Mouse (Mus musculus): ENCODE measurements around the gene Prlh. TPM values are rescaled to one million over a fixed set of nuclear protein-coding genes. Genes with fewer than 3 reads are reported as not detected.
A peak's percentile ranks its signal among the peaks of the same experiment; 100 is the strongest.

The Prlh gene
- polyA plus RNA-seq, 1 experiment from 2014 or later: not detected

DNA sequence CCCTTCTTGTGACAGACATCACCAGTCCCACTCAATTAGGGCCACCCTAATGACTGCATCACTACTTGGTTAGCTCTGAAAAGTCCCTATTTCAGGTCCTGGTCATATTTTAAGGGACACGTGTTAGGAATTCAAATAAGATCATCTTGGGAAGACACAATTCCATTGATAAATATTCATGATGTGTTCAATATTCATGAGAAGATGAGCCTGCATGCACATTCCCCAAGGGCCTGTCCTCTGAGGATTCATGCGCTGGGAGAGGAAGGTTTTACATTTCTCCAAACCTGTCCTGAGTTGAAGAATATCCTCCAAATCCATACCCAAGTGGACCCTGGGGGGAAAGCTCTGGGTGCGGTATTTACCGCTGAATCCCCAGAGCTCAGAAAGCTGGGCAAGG lies 23.1 kb downstream of the Prlh start:
- Histone ChIP-seq H3K4me1 (ENCODE audit: control insufficient read depth, insufficient read depth, low read length) (peaks cover 34% of the 10 kb centered on the region), H3K9ac (ENCODE audit: low read depth, low read length) (no peak overlapping the region), H3K4me2 (no peak overlapping the region), H3K36me3 (ENCODE audit: control insufficient read depth, insufficient read depth, low read length) (no peaks in the 10 kb centered on the region), H3K27ac (ENCODE audit: low read depth, low read length) (no peak overlapping the region), H3K9me3 (replicated peaks; ENCODE audit: control insufficient read depth, low read length) (no peaks in the 10 kb centered on the region), H3K27me3 (ENCODE audit: control insufficient read depth, insufficient read depth, low read length) (no peaks in the 10 kb centered on the region), H3K4me3 (ENCODE audit: low read depth, low read length) (no peak overlapping the region)
- no peak for ATAC-seq (replicated peaks; ENCODE audit: insufficient number of reproducible peaks, low FRiP score, low TSS enrichment)
- 82% methylated on average over 4 of the region's 4 CpGs for WGBS (ENCODE audit: insufficient replicate concordance)

DNA sequence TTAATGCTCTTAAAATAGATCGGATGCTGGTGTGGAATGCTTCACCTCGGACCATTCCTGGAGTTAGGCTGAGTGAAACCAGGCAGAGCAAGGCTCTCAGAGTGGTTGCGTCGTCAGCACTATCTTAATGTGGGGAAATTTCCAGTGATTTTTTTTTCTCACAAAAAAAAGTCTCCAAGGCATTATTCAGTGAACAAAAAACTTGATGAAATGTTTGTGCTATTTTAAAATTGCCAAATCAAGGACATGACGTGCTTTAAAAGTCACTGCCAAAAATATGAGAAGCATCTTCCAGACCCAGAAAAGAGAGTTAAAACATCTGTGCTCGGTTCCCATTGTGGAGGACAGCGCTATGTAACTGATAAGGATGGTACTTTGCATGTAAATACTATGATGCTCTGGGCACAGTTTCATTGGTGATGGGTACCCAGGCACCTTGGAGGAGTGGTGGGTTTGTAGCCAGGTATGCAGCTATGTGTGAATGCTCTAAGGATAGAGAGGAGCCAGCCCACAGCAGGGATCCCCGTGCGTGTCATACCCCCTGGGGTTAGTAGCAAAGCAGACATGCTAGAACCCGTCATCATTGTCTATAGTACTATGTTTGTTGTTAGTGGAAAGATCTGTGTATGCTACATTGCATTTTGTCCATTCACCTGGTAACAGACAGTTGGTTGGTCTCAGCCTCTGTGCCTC lies 27.9 kb downstream of the Prlh start:
- no peak overlapping the region for H3K4me2 ChIP-seq
- WGBS (ENCODE audit: insufficient replicate concordance): 39% methylated on average over 10 of the region's 10 CpGs
- H3K9ac ChIP-seq (ENCODE audit: low read depth, low read length): no peak overlapping the region
- no peak for ATAC-seq (replicated peaks; ENCODE audit: insufficient number of reproducible peaks, low FRiP score, low TSS enrichment)
- H3K27ac ChIP-seq (ENCODE audit: low read depth, low read length): peak overlapping the region; percentile 63
- no peaks in the 10 kb centered on the region for H3K27me3 ChIP-seq (ENCODE audit: control insufficient read depth, insufficient read depth, low read length)
- peaks cover 7% of the 10 kb centered on the region; the same call in 1 of the 2 replicates for H3K4me1 ChIP-seq (ENCODE audit: control insufficient read depth, insufficient read depth, low read length)
- H3K4me3 ChIP-seq (ENCODE audit: low read depth, low read length): no peak overlapping the region
- no peaks in the 10 kb centered on the region for H3K36me3 ChIP-seq (ENCODE audit: control insufficient read depth, insufficient read depth, low read length)
- no peaks in the 10 kb centered on the region for H3K9me3 ChIP-seq (replicated peaks; ENCODE audit: control insufficient read depth, low read length)

DNA sequence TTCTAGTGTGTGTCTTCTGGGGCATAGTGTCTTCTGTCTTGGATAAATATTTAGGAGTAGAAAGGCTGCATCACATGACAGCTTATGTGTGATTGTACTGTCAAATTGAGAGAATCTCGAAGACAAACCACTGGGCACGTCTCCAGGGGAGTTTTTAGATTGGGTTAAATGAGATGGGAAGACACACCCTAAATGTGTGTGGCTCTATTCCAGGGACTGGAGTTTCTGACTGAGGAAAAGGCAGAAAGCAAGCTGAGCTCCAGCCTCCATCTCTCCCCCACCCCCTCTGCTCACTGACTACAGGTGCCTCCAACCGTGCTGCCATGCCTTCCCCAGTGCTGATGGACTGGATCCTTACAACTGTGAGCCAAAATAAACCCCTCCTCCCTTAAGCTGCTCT lies 28.4 kb downstream of the Prlh start:
- Histone ChIP-seq H3K4me3 (ENCODE audit: low read depth, low read length) (no peak overlapping the region), H3K27me3 (ENCODE audit: control insufficient read depth, insufficient read depth, low read length) (no peaks in the 10 kb centered on the region), H3K27ac (ENCODE audit: low read depth, low read length) (no peak overlapping the region; the same call in 1 of the 2 replicates), H3K4me2 (no peak overlapping the region), H3K36me3 (ENCODE audit: control insufficient read depth, insufficient read depth, low read length) (no peaks in the 10 kb centered on the region), H3K9ac (ENCODE audit: low read depth, low read length) (no peak overlapping the region), H3K9me3 (replicated peaks; ENCODE audit: control insufficient read depth, low read length) (no peaks in the 10 kb centered on the region), H3K4me1 (ENCODE audit: control insufficient read depth, insufficient read depth, low read length) (peaks cover 7% of the 10 kb centered on the region; the same call in 1 of the 2 replicates)
- WGBS (ENCODE audit: insufficient replicate concordance): 83% methylated on average over 3 of the region's 3 CpGs
- no peak for ATAC-seq (replicated peaks; ENCODE audit: insufficient number of reproducible peaks, low FRiP score, low TSS enrichment)

DNA sequence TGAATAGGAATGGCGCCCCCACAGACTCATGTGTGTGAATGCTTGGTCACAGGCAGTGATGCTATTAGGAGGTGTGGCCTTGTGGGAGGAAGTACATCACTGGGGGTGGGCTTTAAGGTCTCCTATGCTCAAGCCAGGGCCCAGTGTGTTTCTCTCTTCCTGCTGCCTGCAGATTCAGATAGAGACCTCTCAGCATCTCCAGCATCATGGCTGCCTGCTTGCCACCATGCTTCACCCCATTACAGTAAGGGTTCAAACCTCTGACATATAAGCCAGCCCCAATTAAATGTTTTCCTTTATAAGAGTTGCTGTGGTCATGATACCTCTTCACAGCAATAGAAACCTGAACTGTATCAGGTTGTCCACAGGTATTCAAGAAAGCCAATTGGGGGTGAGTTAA lies 43.0 kb downstream of the Prlh start:
- Histone ChIP-seq H3K36me3 (ENCODE audit: control insufficient read depth, insufficient read depth, low read length) (no peaks in the 10 kb centered on the region), H3K4me1 (ENCODE audit: control insufficient read depth, insufficient read depth, low read length) (peaks cover 9% of the 10 kb centered on the region), H3K27ac (ENCODE audit: low read depth, low read length) (no peak overlapping the region), H3K4me3 (ENCODE audit: low read depth, low read length) (no peak overlapping the region), H3K27me3 (ENCODE audit: control insufficient read depth, insufficient read depth, low read length) (no peaks in the 10 kb centered on the region), H3K9me3 (replicated peaks; ENCODE audit: control insufficient read depth, low read length) (no peaks in the 10 kb centered on the region), H3K9ac (ENCODE audit: low read depth, low read length) (no peak overlapping the region), H3K4me2 (no peak overlapping the region)
- ATAC-seq (replicated peaks; ENCODE audit: insufficient number of reproducible peaks, low FRiP score, low TSS enrichment): no peak
- WGBS (ENCODE audit: insufficient replicate concordance): 88% methylated on average over 1 of the region's 1 CpGs

DNA sequence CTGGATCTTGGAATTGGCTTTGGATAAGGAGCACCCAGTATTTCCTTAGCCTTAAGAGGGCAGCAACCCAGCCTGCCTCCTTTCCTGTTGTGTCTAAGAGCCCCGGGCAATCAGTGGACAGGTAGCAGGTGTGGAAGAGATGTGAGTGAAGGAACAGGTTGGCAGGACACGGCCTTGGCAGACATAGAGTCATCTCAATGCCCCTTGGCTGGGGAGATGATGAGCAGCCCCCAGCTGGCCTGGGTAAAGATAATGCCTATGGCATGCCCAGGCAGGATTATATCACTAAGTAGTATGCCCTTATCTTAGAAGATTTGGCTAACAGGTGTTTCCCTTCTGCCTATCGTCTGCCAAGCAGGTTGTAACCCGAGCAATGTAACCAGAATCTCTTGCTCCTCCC lies 44.2 kb downstream of the Prlh start:
- no peak overlapping the region for H3K27ac ChIP-seq (ENCODE audit: low read depth, low read length)

DNA sequence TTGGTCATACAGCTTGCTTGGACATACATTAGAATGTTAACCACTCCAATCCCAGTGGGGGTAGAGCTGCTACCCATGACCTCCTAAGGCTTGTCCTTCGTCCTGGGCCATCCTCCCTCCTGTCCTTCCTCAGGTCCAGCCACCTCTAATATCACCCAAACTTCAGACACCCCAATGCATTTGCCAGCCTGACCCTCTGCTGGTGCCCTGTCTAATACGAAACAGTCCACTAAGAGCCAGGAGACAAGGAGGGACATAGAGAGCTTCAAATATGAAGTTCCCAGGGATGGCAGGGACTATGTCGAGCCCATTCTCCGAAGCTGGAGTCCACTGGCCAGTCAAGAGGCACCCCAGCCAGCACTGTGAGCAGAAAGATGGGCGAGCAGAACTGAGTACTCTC lies 44.7 kb downstream of the Prlh start:
- Histone ChIP-seq H3K4me3 (ENCODE audit: low read depth, low read length) (peak overlapping the region; percentile 90; the same call in 1 of the 2 replicates), H3K9me3 (replicated peaks; ENCODE audit: control insufficient read depth, low read length) (no peaks in the 10 kb centered on the region), H3K27me3 (ENCODE audit: control insufficient read depth, insufficient read depth, low read length) (no peaks in the 10 kb centered on the region), H3K27ac (ENCODE audit: low read depth, low read length) (no peak overlapping the region), H3K4me2 (peak overlapping the region; percentile 86), H3K36me3 (ENCODE audit: control insufficient read depth, insufficient read depth, low read length) (no peaks in the 10 kb centered on the region), H3K4me1 (ENCODE audit: control insufficient read depth, insufficient read depth, low read length) (peaks cover 26% of the 10 kb centered on the region), H3K9ac (ENCODE audit: low read depth, low read length) (peak overlapping the region; percentile 98; the same call in 1 of the 2 replicates)
- WGBS (ENCODE audit: insufficient replicate concordance): 69% methylated on average over 5 of the region's 5 CpGs
- ATAC-seq (replicated peaks; ENCODE audit: insufficient number of reproducible peaks, low FRiP score, low TSS enrichment): no peak

More for the DNA sequence above, 44.2 kb downstream of the Prlh start:
- Histone ChIP-seq H3K27me3 (ENCODE audit: control insufficient read depth, insufficient read depth, low read length) (no peaks in the 10 kb centered on the region), H3K36me3 (ENCODE audit: control insufficient read depth, insufficient read depth, low read length) (no peaks in the 10 kb centered on the region), H3K4me2 (no peak overlapping the region), H3K4me3 (ENCODE audit: low read depth, low read length) (no peak overlapping the region), H3K9ac (ENCODE audit: low read depth, low read length) (no peak overlapping the region), H3K9me3 (replicated peaks; ENCODE audit: control insufficient read depth, low read length) (no peaks in the 10 kb centered on the region), H3K4me1 (ENCODE audit: control insufficient read depth, insufficient read depth, low read length) (peaks cover 21% of the 10 kb centered on the region)
- 51% methylated on average over 4 of the region's 4 CpGs for WGBS (ENCODE audit: insufficient replicate concordance)
- ATAC-seq (replicated peaks; ENCODE audit: insufficient number of reproducible peaks, low FRiP score, low TSS enrichment): no peak

DNA sequence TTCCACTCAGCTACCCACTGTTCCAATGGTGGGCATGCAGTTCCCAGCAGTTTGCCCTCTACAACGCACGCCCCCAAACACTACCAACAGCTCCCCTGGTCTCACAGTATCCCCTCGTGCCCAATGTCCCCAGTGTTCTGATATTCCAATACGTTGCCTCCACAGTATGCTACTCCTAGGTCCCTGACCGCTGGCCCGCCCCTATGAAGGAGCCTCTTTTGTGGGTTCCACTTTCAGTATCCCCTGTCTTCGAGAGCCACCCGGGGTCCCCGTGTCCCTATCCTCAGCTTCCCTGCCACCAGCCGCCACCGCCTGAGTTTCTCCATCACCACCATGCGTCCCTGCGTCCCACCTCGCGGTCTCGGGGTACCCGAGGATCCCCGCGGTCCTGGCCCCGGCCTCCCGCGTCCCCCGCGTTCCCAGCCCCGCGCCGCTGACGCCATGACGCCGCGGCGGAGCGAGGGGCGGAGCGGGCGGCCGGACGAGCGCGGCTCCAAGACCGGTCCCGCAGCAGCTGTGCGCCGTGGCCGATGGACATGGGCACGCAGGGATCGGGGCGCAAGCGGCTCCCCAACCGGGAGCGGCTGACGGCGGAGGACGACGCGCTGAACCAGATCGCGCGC lies 45.5 kb downstream of the Prlh start, which contains the start of gene Lrrfip1:
Gene Lrrfip1 (plus strand): TSS at position 470 of the 623 bp plus-strand sequence.
- ATAC-seq (replicated peaks; ENCODE audit: insufficient number of reproducible peaks, low FRiP score, low TSS enrichment): peak; percentile 57
- H3K9me3 ChIP-seq (replicated peaks; ENCODE audit: control insufficient read depth, low read length): no peaks in the 10 kb centered on the region
- peak within 1 kb of the TSS; percentile 86 for H3K4me2 ChIP-seq
- peak within 1 kb of the TSS; percentile 98 for H3K9ac ChIP-seq (ENCODE audit: low read depth, low read length)
- H3K4me1 ChIP-seq (ENCODE audit: control insufficient read depth, insufficient read depth, low read length): peaks cover 30% of the 10 kb centered on the region
- 3% methylated on average over 58 of the region's 59 CpGs for WGBS (ENCODE audit: insufficient replicate concordance)
- H3K36me3 ChIP-seq (ENCODE audit: control insufficient read depth, insufficient read depth, low read length): no peaks in the 10 kb centered on the region
- peak within 1 kb of the TSS; percentile 90 for H3K4me3 ChIP-seq (ENCODE audit: low read depth, low read length)
- peak within 1 kb of the TSS; percentile 93 for H3K27ac ChIP-seq (ENCODE audit: low read depth, low read length)
- H3K27me3 ChIP-seq (ENCODE audit: control insufficient read depth, insufficient read depth, low read length): no peaks in the 10 kb centered on the region

DNA sequence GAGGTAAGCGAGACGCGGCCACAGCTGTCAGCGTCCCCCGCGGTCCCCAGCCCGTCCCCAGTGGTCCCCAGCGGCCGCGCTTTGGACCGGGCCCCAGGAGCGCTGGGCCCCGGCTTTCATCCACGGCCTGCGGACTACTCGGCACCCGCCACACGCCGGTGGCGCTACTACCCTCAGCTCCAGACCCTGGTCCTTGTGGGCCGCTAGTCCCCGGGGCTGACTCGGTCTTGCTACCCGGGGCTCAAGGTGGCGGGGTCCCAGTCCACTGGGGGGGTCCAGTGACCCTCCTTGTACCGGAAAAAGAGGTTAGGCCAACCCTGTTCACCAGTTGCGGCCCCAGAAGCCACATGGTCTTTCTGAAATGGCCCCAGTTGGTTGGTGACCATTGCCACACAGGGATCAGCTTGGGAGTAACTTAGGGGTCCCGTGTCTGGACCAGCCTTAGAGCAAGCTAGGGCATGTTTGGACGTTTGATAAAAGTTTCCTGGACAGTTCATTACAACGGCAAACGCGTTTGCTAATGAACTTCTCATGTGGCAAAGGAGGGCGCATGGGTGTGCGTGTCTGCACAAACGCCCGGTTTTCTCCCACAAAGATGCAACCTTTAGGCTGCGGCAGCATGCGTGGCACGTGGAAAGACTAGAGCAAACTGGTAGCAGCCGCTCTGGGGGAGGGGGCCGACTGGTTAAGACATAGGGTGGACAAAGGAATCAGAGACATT lies 46.1 kb downstream of the Prlh start:
- H3K9ac ChIP-seq (ENCODE audit: low read depth, low read length): peak overlapping the region; percentile 98
- peak overlapping the region; percentile 90 for H3K4me3 ChIP-seq (ENCODE audit: low read depth, low read length)
- H3K4me2 ChIP-seq: peak overlapping the region; percentile 86
- no peaks in the 10 kb centered on the region for H3K9me3 ChIP-seq (replicated peaks; ENCODE audit: control insufficient read depth, low read length)
- WGBS (ENCODE audit: insufficient replicate concordance): 2% methylated on average over 41 of the region's 41 CpGs
- no peaks in the 10 kb centered on the region for H3K27me3 ChIP-seq (ENCODE audit: control insufficient read depth, insufficient read depth, low read length)
- H3K4me1 ChIP-seq (ENCODE audit: control insufficient read depth, insufficient read depth, low read length): peaks cover 34% of the 10 kb centered on the region
- peak overlapping the region; percentile 93 for H3K27ac ChIP-seq (ENCODE audit: low read depth, low read length)
- peak; percentile 18; the same call in 1 of the 2 replicates for ATAC-seq (replicated peaks; ENCODE audit: insufficient number of reproducible peaks, low FRiP score, low TSS enrichment)
- H3K36me3 ChIP-seq (ENCODE audit: control insufficient read depth, insufficient read depth, low read length): no peaks in the 10 kb centered on the region
